Mouse (Mus musculus) left cerebral cortex, adult 18-20 months (tissue): Measurements from ENCODE around the gene Dnaic2. TPM values are rescaled to one million over a fixed set of nuclear protein-coding genes. Genes with fewer than 3 reads are reported as not detected.
A peak's percentile ranks its signal among the peaks of the same experiment; 100 is the strongest.

Experiments used
- DNase-seq, 2 experiments: peaks; one replicate each; pipeline ENCODE4 v3.0.0; 2021 to 2022; ENCODE audit warnings: low spot score in 2 of 2, mixed read lengths in 1 of 2
- total RNA-seq, 2 experiments: library from RNA; stranded (reverse); gene quantifications; 2 replicates each; pipeline ENCODE4 v1.2.3; 2021

Gene Dnaic2
- total RNA-seq, 2 experiments from 2014 or later, result 1.2 to 1.4 TPM

DNA sequence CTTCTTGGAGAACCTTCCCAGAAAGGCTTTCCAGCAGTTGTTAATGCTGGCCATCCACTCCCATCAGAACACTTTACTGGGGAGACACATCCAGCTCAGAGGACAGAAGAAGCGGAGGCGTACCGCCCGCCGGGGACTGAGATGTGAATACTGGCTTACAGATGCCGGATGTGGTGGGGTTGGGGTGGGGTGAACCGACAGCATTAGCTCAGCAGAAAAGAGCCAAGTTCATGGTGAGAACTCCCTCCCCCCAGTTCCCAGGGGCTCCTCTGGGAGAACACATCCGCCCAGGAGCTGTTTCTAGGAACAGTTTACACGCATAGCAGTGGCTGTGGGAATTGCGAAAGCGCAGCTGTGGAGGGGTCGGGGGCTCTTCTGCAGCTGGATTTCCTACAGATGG is 27.7 kb upstream of the Dnaic2 start:
- peak in 1 of 2 experiments; percentile 32 for DNase-seq

DNA sequence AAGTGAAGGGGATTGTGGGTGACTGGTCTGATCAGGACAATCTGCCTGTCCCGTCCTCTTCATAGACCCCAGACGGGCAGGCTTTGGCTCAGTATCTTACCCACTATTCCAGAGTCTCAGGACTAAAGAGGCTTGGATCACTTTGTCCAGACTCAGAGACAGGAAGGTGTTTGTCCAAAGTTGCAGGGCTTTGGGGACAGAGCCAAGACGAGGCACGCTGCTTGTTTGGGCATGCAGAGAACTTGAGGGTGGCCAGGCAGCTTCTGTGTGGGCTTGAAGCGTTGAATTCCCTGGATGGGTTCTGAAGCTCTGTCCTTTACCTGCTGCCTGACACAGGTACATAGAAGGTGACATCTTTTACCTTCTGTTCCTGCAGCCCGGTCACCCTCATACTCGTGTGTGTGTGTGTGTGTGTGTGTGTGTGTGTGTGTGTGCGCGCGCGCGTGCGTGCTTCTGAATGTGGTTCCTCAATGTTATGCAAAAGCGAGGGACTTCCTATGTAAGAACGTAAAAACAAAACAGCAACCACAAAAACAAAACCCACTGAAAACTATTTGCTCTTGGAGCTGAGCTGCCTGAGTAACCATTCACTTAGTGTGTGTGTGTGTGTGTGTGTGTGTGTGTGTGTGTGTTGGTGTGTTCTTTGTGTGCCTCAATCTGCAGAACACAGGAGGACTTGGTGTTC is 24.8 kb upstream of the Dnaic2 start:
- DNase-seq, result no peak

DNA sequence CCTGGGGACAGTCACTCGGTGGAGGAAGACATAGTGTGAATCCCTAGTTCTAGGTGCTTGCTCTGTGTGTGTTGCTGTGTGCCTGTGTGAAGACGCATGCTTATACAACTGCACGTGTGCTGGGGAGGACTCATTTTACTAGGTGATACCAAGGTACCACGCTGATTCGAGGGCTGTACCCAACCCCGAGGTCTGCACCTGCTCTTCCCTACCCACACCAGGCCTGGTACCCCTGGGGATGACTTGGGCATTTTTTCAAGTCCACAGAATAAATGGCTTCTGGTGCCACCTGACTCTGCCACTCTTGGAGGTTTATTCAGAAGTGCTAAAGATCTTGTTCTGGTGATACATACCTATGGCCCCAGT is 24.2 kb upstream of the Dnaic2 start:
- DNase-seq, result no peak

DNA sequence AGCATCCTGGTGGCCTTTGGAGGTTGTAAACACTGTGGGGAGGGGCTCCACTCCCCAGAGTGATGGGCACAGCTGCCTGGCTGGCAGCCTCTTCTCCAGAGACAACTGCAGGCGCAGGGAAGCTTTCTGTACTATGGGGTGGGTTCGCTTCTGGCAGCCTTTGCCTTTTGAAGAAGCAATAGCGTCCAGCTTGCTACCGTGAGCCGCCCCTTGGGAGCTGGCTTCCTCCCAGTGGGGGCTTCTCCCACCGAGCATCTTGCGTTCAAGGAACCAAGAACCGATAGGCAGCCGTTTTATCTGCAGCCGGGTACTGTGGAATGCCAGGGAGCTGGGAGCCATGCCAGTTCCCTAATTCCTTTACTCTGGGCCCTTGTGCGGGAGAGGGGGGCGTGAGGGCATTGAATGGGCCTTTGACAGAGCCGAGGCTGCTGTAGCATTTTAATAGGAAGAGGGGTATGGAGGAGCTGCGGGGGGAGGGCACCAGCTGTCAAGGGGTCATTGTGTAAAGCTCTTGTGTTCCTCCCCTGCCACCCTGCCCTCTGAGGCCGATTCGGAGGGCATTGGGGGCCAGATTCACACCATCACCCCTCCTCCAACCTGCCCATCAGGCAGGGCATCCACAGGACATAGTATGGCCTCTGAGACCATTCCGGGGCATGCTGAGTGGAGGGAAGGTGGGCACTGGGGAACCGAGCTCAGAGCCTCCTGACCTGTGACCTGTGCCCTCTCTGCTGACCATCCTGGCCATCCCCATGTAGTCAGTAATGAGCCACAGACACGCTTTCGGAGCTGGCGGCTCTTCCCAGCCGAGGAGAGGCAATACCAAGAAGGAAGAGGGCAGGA is 22.9 kb upstream of the Dnaic2 start:
- DNase-seq, result peak; percentile 51 to 55

DNA sequence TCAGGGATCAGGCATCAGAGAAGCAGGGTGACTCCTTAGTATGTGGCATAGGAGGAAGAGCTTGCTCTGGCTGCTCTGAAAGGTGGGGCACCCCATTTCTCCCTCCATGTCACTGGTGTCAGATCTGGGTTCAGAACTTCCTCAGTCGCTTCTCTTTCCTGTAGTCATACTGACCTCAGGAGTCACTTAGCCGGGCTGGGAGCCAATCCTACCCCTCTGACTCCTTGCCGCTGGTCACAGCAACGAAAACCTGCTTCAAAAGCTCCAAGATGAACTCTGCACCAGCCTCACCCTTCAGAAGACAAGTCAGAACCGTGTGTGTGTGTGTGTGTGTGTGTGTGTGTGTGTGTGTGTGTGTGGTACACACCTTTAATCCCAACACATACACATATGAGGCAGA is 20.9 kb upstream of the Dnaic2 start:
- no peak for DNase-seq

DNA sequence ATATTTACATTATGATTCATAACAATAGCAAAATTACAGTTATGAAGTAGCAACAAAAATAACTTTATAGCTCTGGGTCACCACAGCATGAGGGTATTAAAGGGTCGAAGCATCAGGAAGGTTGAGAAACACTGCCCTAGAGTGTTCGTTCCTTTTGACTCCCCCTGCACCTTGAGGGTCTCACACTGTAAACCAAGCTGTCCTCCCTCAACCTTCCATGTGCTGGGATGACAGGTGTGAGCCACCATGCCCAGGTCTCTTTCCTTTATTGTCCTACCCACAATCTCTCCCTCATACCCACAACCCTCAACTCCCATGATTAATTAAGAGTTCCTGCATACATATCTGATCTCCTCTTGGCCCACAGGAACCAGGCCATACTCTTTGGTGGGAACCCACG is 15.8 kb upstream of the Dnaic2 start:
- no peak for DNase-seq

DNA sequence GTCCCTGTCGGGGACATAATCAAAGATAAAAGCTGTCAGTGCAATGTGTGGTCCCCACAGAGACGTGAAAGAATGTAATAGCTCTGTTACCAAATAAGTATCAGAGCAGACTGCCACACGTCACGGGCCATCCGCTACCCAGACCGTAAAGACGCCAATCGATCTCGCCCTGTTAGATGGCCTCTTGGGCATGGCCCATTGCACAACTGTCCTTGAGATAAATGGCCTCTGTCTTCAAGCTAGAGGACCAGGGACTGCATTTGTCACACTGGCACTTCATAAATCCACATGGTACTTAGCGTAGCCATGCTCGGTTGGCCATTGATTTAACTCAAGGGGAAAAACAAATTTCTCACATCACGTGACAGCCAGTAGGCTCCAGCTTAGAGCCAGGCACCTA is 15.3 kb upstream of the Dnaic2 start:
- DNase-seq, result no peak

DNA sequence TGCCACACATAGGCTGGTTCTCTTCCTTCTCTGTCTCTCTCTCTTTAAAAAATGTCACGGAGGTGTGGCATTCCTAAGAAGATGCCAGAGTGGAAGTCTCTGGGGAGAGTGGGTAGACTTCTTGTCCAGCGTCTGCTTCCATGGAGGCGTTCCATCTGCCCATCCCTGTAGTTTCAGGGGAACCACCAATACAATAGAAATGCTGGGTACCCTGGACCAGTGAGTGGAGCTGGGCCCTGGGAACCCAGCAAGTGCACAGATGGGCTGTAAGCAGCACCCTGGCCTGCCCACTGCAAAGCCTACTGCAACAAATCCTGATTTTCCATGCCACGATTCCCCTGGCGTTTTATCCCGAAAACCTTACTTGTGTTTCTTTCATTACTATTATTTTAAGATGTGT is 12.7 kb upstream of the Dnaic2 start:
- DNase-seq, result peak; percentile 21 to 45

DNA sequence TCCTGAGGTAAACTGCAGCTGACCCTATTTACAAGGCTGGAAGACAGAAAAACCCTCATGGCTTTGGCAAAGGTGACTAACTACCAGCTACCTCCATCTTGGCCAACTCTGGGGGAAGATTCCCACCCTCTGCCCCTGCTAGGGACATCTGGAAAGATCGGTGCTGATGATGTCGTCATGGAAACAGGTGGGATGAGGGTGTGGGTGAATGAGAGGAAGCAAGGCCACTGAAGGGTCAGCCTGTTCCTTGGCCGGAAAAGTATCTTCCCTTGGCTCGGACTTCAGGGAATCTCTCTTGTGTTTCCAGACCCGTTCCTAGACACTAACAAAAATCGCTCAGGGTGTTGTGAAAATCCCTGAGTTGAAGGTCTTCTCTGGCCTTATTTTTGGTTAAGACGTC is 11.7 kb upstream of the Dnaic2 start:
- no peak for DNase-seq

DNA sequence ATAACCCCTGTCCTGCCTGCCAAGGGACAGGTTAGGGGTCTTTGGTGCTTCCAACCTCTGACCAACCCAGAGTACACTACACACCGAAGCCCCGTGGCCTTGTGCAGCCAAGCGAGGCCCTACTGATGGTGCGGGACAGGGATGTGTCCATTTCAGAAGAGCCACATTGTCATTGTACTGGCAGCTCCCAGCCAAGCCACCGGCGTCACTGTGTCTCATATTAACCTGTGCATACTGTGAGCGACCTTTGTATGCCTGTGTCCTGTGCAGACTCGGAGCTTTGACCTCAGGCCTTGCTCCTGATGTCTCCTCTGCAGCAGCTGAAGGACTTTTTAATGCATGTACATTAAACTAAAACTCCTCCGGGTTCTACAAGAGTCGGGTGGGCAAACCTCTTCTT is 6.7 kb upstream of the Dnaic2 start:
- no peak for DNase-seq

DNA sequence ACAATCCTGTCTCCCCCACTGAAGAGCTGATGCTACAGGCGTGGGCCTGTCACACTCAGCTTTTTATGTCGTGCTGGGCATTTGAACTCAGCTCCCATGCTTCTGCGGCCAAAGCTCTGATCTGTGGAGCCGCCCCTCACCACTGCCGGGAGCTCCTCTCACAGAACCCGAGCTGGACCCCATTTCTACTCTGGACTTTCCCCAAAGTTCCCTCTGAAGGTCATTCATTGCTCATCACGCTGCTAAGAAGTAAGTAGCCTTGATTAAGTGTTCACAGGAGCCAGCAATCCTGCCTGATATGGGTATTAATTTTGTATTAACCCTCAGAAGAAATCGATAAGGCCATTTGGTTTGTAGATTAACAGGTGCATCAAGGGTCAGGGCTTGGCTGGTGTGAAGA is 4.8 kb upstream of the Dnaic2 start:
- no peak for DNase-seq

DNA sequence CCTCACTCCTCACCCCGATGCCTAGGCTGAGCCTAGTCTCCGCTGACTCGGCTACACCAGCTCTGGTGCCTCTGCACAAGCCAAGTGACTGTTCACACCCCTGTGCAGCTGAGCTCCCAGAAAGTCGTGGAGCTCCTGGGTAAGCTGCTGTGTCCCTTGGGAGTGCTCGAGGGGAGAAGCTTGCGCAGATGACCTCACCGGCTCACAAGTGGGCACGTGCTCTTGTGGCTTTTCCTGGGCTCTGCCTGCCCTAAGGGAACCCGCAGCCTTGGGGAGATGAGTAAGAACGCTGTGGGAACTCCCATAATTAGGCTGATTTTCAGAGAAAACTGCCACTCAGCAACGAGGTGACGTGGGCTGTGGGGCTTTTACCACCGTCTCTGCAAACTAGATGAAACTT is 4.2 kb upstream of the Dnaic2 start:
- DNase-seq, result no peak

DNA sequence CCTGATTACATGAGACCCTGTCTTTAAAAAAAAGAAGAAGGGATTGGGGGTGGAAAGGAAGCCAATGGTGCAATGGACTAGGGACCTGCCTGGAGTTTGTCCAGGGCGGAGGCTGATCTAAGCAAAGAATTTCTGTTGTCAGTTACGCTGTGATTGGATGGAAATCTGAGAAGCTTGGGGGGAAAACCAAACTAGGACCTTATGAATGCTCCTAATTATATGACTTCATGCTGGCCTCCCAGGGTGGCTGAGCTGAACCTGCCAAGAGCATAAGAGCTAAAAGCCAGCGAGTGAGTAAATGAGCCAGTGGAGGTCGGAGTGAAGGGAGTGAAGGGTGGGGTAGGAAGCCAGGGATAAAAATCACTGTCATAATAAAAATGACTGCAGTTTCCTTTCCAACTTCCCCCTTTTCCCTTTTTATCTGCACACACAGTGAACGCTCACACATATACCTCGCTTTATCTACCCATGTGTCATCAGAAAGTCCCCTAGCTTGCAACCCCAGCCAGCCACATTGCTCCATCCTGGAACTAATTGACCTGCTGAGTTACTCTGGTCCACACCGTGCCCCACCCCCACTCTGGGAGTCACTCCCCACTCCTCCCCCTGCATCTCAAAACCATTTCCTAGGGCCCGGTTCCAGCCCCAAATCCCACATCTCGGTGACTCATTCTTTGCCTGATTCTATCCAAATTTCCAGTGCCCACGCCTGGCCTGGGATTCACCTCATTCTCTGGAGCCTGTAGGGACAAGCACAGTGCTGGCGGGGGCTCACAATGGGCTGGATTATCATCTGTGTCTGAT is 2.2 kb upstream of the Dnaic2 start:
- peak; percentile 61 to 76 for DNase-seq

DNA sequence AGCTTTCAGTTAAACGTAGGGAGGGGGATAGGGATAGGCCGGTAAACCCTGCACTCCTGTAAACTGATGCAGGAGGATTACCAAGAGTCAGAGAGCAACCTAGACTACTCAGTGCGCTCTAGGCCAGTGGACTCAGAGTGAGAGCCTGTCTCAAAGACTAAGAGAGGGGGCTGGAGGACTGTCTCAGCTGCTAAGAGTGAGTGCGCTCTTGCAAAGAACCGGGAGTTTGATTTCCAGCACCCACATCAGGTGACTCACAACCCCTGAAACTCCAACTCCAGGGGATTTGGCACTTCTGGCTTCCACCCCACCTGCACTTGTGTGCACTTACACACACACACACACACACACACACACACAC is 598 bp downstream of the Dnaic2 start:
- DNase-seq, result no peak

DNA sequence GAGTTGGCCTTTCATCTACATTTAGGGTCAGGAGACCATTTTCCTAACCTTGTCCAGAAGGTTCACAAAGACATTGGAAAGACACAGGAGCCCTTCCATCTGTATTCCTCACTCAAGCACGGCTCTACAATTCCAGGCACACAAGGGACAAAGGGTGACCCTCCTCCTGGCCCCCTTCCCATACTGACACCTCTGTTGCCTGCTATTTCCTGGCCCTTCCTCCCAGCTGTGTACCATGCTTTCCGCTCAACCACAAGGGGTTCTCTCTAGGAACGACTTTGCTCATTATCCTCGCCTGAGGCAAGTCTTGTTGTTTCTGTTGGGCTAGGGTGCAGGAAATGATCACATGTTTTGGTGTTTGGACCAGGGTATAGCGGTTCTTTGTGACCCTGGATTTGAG is 1.1 kb downstream of the Dnaic2 start:
- DNase-seq, result no peak

DNA sequence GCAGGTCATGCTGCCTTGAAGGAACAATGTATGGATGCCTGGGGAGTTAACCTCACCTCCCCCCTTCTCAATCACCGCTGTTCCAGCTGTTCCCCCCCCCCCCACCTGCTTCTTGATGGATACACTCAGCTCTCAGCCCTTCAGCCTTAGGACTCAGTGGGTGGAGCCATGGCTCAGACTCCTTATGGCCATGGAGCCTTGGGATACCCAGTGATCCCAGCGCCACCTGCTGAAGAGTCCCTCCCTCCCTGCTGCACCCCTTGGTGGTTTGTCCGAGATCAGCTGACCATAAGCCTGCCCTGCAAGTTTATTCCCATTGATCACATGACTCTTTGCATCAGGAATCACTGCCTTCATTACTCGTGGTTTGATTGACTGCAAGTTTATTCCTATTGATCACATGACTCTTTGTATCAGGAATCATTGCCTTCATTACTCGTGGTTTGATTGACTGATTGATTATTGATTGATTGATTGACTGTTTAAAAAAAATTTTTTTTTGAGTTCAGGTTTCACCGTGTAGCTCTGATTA is 2.7 kb downstream of the Dnaic2 start:
- DNase-seq, result no peak

DNA sequence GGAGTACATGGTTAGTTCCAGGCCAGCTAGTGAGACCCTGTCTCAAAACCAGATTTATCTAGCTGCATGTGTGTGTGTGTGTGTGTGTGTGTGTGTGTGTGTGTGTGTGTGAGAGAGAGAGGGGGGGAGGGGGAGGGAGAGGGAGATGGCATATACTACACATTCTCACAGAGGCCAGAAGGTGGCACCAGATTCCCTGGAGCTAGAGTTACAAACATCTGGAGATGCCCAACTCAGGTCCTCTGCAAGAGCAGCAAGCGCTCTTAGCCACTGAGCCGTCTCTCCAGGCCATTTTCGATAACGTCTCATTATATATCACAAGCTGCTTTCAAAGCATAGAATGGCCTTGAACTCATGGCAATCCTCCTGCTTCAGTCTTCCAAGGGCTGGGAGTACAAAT is 4.5 kb downstream of the Dnaic2 start:
- no peak for DNase-seq

DNA sequence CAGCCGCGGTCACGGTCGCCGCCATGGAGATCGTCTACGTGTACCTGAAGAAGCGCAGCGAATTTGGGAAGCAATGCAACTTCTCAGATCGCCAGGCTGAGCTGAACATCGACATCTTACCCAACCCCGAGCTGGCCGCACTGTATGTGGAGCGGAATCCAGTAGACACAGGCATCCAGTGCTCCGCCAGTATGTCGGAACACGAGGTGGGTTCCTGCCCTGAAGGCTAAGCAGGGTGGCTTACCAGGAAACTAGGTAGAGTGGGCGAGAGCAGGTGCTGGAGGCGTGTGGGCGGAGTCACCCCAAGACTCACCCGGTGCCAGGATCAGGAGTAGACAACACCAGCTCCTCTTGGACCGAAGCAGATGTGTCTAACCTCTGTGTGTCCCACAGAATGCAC is 5.7 kb downstream of the Dnaic2 start:
- no peak for DNase-seq

DNA sequence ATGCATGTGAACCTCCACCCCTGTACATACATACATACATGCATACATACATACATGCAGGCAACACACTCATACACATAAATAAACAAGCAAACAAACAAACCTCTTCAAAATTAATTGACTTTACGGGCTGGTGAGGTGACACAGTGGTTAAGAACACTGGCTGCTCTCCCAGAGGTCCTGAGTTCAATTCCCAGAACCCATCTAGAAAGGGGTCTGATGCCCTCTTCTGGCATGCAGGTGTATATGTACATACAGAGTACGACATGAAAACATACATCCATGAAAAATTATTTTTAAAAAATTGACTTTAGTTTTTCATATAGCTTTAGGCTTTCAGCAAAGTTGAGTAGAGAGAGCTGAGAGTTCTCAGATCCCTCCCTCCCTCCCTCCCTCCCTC is 8.9 kb downstream of the Dnaic2 start:
- no peak for DNase-seq

DNA sequence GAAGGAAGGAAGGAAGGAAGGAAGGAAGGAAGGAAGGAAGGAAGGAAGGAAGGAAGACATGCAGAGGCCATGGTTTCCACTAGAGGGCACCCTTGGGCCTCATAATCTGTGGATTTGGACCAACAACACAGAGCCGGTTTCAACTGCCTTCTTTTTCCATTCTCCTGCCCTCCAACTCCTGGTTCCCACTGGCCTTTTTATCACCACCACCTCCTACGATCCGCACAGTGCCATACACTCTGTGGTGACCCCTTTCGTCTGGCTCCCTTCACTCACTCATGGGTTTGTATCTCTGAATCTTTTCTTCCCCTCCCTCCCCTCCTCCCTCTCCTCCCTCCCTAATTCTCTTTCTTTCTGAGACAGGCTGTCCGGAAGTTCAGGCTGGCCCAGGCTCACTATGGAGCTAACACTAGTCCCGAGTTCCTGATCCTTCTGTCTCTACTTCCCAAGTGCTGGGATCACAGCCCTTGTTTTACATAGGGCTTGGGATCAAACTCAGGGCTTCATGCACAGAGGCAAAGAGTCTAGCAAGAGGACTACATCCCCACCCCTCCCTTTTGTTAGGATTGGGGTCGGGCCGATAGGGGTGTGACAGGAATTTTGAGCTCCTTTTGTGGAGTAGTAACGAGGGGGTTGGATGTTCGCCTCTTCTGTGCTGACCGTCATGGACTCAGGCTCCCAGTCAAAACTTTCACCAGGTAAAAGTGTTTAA is 9.9 kb downstream of the Dnaic2 start:
- DNase-seq, result peak; percentile 42 to 78

DNA sequence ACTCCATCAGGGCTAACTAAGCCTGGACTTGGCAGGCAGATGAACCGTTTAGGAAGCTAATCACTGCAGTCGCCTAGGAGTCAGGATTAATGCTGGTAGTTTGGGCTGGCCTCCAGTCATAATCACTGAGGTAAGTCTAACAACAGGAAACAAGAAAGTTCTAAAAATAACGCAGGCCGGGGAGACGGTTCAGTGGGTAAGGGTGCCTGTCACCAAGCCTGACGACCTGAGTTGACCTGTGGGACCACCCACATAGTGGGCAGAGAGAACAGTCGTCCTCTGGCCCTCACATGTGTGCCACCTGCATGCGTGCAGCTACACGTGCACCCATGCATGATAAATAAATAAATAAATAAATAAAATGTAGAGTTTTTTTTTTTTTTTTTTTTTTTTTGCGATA is 13.4 kb downstream of the Dnaic2 start:
- DNase-seq, result no peak
